Mouse (Mus musculus) heart, embryonic 16.5 days (tissue): ENCODE measurements around the gene Hoxa4. TPM values are rescaled to one million over a fixed set of nuclear protein-coding genes. Genes with fewer than 3 reads are reported as not detected.
A peak's percentile ranks its signal among the peaks of the same experiment; 100 is the strongest.

Experiments
- ATAC-seq: fragments of 200-750 bp; cut with Nextera tagmentation; replicated peaks from 2 replicates; pipeline ENCODE4 v1.8.0; 2017; ENCODE audit warnings: moderate number of reproducible peaks; ENCODE audit not compliant: insufficient read depth, low FRiP score; ENCODE audit errors: extremely low read depth
- H3K27ac ChIP-seq: fragments of 300-500 bp; sonication (generic); 2 replicates; pipeline ENCODE4 v1.5.1; 2014; ENCODE audit warnings: mild to moderate bottlenecking, low read length, control low read depth, moderate library complexity
- H3K27me3 ChIP-seq: fragments of 300-500 bp; sonication (generic); 2 replicates; pipeline ENCODE4 v1.6.1; 2014; ENCODE audit warnings: low read length, mixed read lengths; ENCODE audit not compliant: control insufficient read depth, insufficient read depth
- H3K36me3 ChIP-seq: fragments of 300-500 bp; sonication (generic); 2 replicates; pipeline ENCODE4 v1.6.1; 2014; ENCODE audit not compliant: control insufficient read depth, insufficient read depth
- H3K4me1 ChIP-seq: fragments of 300-500 bp; sonication (generic); 2 replicates; pipeline ENCODE4 v1.6.1; 2014; ENCODE audit warnings: low read length, mixed read lengths; ENCODE audit not compliant: control insufficient read depth, insufficient read depth
- H3K4me2 ChIP-seq: fragments of 300-500 bp; sonication (generic); 2 replicates; pipeline ENCODE4 v1.6.1; 2014; ENCODE audit warnings: low read depth, mild to moderate bottlenecking, control low read depth, low read length
- H3K4me3 ChIP-seq: fragments of 300-500 bp; sonication (generic); 2 replicates; pipeline ENCODE4 v1.5.1; 2014; ENCODE audit warnings: mild to moderate bottlenecking, control low read depth, low read length
- H3K9ac ChIP-seq: fragments of 300-500 bp; sonication (generic); 2 replicates; pipeline ENCODE4 v1.6.1; 2014; ENCODE audit warnings: low read length, control low read depth
- H3K9me3 ChIP-seq: fragments of 300-500 bp; sonication (generic); replicated peaks from 2 replicates; pipeline ENCODE4 v1.6.1; 2016; ENCODE audit warnings: low read length; ENCODE audit not compliant: control insufficient read depth
- WGBS: fragments of 180-500 bp; shearing (Covaris S2); extraction: QIAGEN DNeasy Blood & Tissue Kit; methylation state at CpG from one replicate; pipeline ENCODE4 v1.1.7; 2014; 5-methylcytosine and 5-hydroxymethylcytosine counted together
- polyA plus RNA-seq: library from polyadenylated mRNA; unstranded; fragments of >200 nt; fragmentation: Nextera tagmentation; extraction: Ambion mirVana; gene quantifications from 2 replicates; pipeline ENCODE4 v1.2.1, GENCODE M21; 2015

The Hoxa4 gene
- polyA plus RNA-seq, 1 experiment from 2014 or later = not detected

- H3K27ac ChIP-seq = no peak overlapping the region
- 17% methylated on average over 6 of the region's 6 CpGs for WGBS
Measured at GRCm38 (mm10) chr6:52235866-52236265, 44.3 kb upstream of the Hoxa4 start.

GRCm38 (mm10) chr6:52235267-52235666 lies 43.7 kb upstream of the Hoxa4 start:
- H3K4me3 ChIP-seq = no peak overlapping the region
- ATAC-seq = no peak
- 30% methylated on average over 9 of the region's 9 CpGs for WGBS
- no peaks in the 10 kb centered on the region for H3K36me3 ChIP-seq
- H3K9me3 ChIP-seq = no peaks in the 10 kb centered on the region
- H3K4me2 ChIP-seq = no peak overlapping the region
- H3K4me1 ChIP-seq = no peaks in the 10 kb centered on the region
- H3K9ac ChIP-seq = no peak overlapping the region
- H3K27me3 ChIP-seq = peaks cover 84% of the 10 kb centered on the region
- H3K27ac ChIP-seq = no peak overlapping the region

More at GRCm38 (mm10) chr6:52235866-52236265, 44.3 kb upstream of the Hoxa4 start:
- H3K4me3 ChIP-seq = no peak overlapping the region
- no peaks in the 10 kb centered on the region for H3K36me3 ChIP-seq
- no peak overlapping the region for H3K9ac ChIP-seq
- no peak for ATAC-seq
- H3K4me1 ChIP-seq = no peaks in the 10 kb centered on the region
- peaks cover 87% of the 10 kb centered on the region for H3K27me3 ChIP-seq
- no peaks in the 10 kb centered on the region for H3K9me3 ChIP-seq
- no peak overlapping the region for H3K4me2 ChIP-seq

DNA sequence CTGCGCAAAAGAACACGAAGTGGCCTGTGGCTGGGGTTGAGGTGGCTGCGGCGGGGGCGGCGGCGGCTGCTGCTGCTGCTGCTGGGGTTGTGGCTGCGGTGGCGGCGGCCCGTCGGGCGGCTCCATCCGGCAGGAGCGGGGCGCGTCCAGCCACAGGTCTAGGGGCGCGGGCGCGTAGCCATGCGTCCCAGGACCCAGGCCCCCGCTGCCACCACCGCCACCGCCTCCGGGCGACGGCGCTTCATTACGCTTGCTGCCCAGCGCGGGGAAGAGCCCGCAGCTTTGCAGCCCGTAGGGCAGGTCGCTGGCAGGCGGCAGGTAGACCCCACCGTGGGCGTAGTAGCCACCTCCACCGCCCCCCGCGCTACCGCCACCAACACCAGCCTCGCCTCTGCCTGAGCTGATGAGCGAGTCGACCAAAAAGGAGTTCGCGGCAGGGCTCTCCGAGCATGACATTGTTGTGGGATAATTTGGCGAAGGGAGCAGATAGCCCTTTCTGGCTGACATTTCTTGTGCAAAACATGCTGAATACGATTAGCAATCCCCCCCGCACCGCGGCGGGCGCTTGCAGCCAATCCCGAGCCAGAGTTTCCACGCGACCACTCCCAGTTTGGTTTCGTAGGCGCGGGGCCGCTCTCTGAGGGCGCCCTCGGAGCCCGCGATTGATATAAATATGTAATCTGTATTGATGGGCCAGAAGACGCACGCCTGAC lies 43.0 kb upstream of the Hoxa4 start:
- Histone ChIP-seq H3K36me3 (no peaks in the 10 kb centered on the region), H3K4me2 (no peak overlapping the region), H3K27me3 (peaks cover 84% of the 10 kb centered on the region), H3K9me3 (no peaks in the 10 kb centered on the region), H3K27ac (no peak overlapping the region), H3K4me3 (no peak overlapping the region), H3K4me1 (no peaks in the 10 kb centered on the region), H3K9ac (no peak overlapping the region)
- ATAC-seq = no peak
- WGBS = 2% methylated on average over 64 of the region's 68 CpGs

DNA sequence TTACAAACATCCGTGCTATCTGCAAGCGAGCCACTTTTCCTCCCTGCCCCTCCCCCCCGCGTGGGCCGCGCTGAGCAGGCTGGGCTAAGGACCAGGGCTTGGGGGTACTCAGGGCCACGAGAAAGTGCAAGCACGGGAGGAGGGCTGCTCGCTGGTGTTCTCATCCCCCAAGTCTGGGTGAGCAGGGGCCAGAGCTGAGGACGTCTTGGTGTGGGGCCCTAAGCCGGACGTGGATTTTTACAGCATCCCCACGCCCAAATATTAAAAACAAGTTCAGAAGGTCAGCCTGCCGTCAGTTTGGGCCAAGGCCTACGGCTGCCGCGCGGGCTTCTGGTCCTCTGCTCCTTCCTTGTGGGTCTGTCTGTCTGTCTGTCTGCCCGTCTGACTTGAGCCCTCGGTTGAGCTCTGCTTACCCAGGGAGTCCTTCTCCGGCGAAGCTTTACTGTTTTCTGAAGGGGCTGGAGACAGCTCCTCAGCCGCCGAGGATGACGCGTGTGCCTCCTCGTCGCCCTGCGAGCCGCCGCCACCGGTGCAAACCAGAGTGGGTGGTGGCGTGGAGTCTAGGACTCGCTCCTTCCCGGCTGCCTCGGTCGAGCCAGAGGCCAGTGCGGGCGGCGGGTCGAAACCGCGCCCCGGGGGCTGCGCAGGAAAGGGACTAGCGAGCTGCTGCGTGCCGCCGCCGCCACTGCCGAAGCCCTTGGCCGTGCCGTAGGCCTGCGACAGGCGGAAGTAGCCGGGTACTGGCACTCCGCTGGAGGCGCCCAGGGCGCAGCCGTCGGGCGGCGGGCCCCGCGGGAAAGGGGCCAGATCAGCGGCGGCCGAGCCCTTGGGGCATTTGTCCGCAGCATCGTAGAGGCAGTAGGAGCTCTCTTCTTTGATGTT lies 42.2 kb upstream of the Hoxa4 start:
- Histone ChIP-seq H3K27me3 (peaks cover 86% of the 10 kb centered on the region), H3K4me1 (no peaks in the 10 kb centered on the region), H3K4me2 (no peak overlapping the region), H3K9ac (no peak overlapping the region), H3K4me3 (peak overlapping the region; percentile 16), H3K9me3 (no peaks in the 10 kb centered on the region), H3K27ac (no peak overlapping the region), H3K36me3 (no peaks in the 10 kb centered on the region)
- 2% methylated on average over 70 of the region's 70 CpGs for WGBS
- no peak for ATAC-seq

GRCm38 (mm10) chr6:52232984-52233545 lies 41.5 kb upstream of the Hoxa4 start:
- no peak overlapping the region for H3K9ac ChIP-seq
- H3K4me1 ChIP-seq = no peaks in the 10 kb centered on the region
- H3K36me3 ChIP-seq = no peaks in the 10 kb centered on the region
- no peak overlapping the region for H3K4me3 ChIP-seq
- no peak for ATAC-seq
- H3K27me3 ChIP-seq = peaks cover 86% of the 10 kb centered on the region
- no peak overlapping the region for H3K4me2 ChIP-seq
- H3K9me3 ChIP-seq = no peaks in the 10 kb centered on the region
- 2% methylated on average over 23 of the region's 23 CpGs for WGBS
- no peak overlapping the region for H3K27ac ChIP-seq

GRCm38 (mm10) chr6:52232568-52232965 lies 41.0 kb upstream of the Hoxa4 start:
- H3K36me3 ChIP-seq = no peaks in the 10 kb centered on the region
- H3K4me1 ChIP-seq = no peaks in the 10 kb centered on the region
- no peak overlapping the region for H3K4me2 ChIP-seq
- 2% methylated on average over 18 of the region's 18 CpGs for WGBS
- H3K9me3 ChIP-seq = no peaks in the 10 kb centered on the region
- no peak overlapping the region for H3K4me3 ChIP-seq
- no peak overlapping the region for H3K9ac ChIP-seq
- peaks cover 85% of the 10 kb centered on the region for H3K27me3 ChIP-seq
- H3K27ac ChIP-seq = no peak overlapping the region
- ATAC-seq = no peak

DNA sequence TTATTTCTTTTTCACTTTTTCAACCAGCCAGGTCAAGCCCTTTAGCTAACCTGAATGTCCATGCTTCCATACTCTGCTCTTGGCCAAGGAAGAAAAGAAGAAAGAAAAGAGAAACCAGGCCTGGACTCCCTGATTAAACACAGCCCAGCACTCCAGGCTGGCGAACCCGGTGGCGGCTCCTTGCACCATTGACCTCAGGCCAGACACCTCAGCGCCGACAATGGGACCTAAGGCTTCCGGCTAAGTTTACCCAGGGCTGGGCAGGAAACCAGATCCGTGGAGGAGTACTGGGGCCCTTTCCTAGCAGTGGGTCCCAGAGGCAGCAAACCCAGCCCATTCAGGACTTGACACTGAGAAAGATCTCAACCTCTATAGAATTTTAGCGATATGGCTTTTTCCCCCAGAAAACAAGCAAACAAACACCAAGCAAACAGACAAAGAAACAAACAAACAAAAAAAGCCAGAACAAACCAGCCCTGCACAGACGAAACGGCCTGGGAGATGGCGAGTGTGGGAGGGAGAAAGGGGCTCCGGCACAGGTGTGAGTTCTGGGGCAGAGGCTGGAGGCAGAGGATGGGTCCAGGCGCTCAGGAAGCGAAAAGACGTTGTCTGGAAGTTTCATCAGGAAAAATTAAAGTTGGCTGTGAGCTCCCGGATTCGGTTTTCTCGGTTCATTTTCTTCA lies 40.5 kb upstream of the Hoxa4 start:
- Histone ChIP-seq H3K4me2 (no peak overlapping the region), H3K4me1 (no peaks in the 10 kb centered on the region)

DNA sequence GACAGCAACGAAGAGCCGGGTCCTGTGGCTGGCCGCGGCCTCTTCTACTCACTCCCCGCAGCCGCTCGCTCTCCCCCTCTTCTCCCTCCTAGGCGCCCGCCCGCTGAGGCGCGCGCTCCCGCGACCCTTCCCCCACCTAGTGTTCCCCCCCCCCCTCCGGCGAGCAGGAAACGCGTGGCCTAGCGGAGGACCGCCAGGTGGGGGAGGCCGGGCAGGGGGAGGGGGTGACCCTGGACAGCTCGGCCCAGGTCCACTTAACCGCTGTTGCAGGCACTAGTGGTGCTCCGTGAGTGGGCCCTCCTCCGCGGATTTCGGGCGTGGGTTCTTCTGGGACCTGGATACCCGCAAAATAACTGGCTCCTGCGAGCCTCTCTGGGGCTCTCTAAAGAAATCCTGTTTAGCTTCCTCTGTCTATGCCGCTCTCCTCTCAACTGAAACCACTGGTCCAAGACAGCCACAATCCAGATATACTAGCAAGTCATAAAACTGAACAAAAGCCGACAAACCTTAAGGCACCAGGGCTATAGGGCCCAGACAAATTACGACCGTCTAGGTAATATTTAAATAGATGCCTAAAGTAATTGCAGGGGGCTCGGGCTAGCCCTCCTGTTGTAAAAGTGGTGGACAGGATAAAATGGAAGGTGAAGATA lies 39.1 kb upstream of the Hoxa4 start, which contains the start of gene Hoxa9:
TSS of gene Hoxa9 (minus strand) at position 574 of the 650 bp plus-strand sequence.
- ATAC-seq = no peak
- WGBS = 2% methylated on average over 29 of the region's 36 CpGs
- Histone ChIP-seq H3K27me3 (peaks cover 85% of the 10 kb centered on the region), H3K4me1 (no peaks in the 10 kb centered on the region), H3K9me3 (no peaks in the 10 kb centered on the region), H3K9ac (no peak within 1 kb of the TSS), H3K4me3 (no peak within 1 kb of the TSS), H3K4me2 (no peak within 1 kb of the TSS), H3K27ac (no peak within 1 kb of the TSS), H3K36me3 (no peaks in the 10 kb centered on the region)

More for the DNA sequence above, 40.5 kb upstream of the Hoxa4 start:
- H3K4me3 ChIP-seq = no peak overlapping the region
- H3K36me3 ChIP-seq = no peaks in the 10 kb centered on the region
- H3K9me3 ChIP-seq = no peaks in the 10 kb centered on the region
- H3K27me3 ChIP-seq = peaks cover 85% of the 10 kb centered on the region
- no peak overlapping the region for H3K9ac ChIP-seq
- 4% methylated on average over 18 of the region's 18 CpGs for WGBS
- no peak for ATAC-seq
- H3K27ac ChIP-seq = no peak overlapping the region
